Mouse (Mus musculus) heart, postnatal 0 days (tissue): ENCODE measurements around the gene Zfp800. TPM values are rescaled to one million over a fixed set of nuclear protein-coding genes. Genes with fewer than 3 reads are reported as not detected.

Experiments
- ATAC-seq: fragments of 200-750 bp; cut with Nextera tagmentation; 2 replicates; pipeline ENCODE4 v1.8.0; 2017; ENCODE audit warnings: low read depth, moderate number of reproducible peaks, moderate library complexity; ENCODE audit not compliant: insufficient read depth
- DNase-seq: peaks from one replicate; pipeline ENCODE4 v3.0.0-alpha.2; 2016; ENCODE audit warnings: low spot score
- H3K27ac ChIP-seq: fragments of 300-500 bp; sonication (generic); 2 replicates; pipeline ENCODE4 v1.5.1; 2014; ENCODE audit warnings: low read depth, mild to moderate bottlenecking
- H3K27me3 ChIP-seq: fragments of 300-500 bp; sonication (generic); 2 replicates; pipeline ENCODE4 v1.6.1; 2014; ENCODE audit warnings: low read length, mixed read lengths; ENCODE audit not compliant: control insufficient read depth, insufficient read depth
- H3K36me3 ChIP-seq: fragments of 300-500 bp; sonication (generic); replicated peaks from 2 replicates; pipeline ENCODE4 v1.6.1; 2014; ENCODE audit warnings: low read length, mixed read lengths; ENCODE audit not compliant: control insufficient read depth, insufficient read depth
- H3K4me1 ChIP-seq: fragments of 300-500 bp; sonication (generic); 2 replicates; pipeline ENCODE4 v1.6.1; 2014; ENCODE audit warnings: antibody characterized with exemption; ENCODE audit not compliant: control insufficient read depth, insufficient read depth
- H3K4me2 ChIP-seq: fragments of 300-500 bp; sonication (generic); 2 replicates; pipeline ENCODE4 v1.6.1; 2014; ENCODE audit warnings: low read depth, mild to moderate bottlenecking, low read length, moderate library complexity
- H3K4me3 ChIP-seq: fragments of 300-500 bp; sonication (generic); 2 replicates; pipeline ENCODE4 v1.5.1; 2014; ENCODE audit warnings: low read depth, low read length
- H3K9ac ChIP-seq: fragments of 300-500 bp; sonication (generic); replicated peaks from 2 replicates; pipeline ENCODE4 v1.6.1; 2014; ENCODE audit warnings: low read depth, low read length, mixed read lengths
- H3K9me3 ChIP-seq: fragments of 300-500 bp; sonication (generic); replicated peaks from 2 replicates; pipeline ENCODE4 v1.6.1; 2016; ENCODE audit warnings: low read length; ENCODE audit not compliant: control insufficient read depth
- CTCF ChIP-seq: IDR thresholded peaks from 2 replicates; pipeline ENCODE4 v1.5.1; 2016; ENCODE audit warnings: antibody characterized with exemption, control low read depth, low read depth
- EP300 ChIP-seq: IDR thresholded peaks from 2 replicates; pipeline ENCODE4 v1.6.1; 2016; ENCODE audit warnings: antibody characterized with exemption, low read depth
- WGBS: fragments of 180-500 bp; shearing (Covaris S2); extraction: QIAGEN DNeasy Blood & Tissue Kit; methylation state at CpG from one replicate; pipeline ENCODE4 v1.1.7; 2014; 5-methylcytosine and 5-hydroxymethylcytosine counted together
- polyA plus RNA-seq: library from polyadenylated mRNA; unstranded; fragments of >200 nt; fragmentation: Nextera tagmentation; extraction: Ambion mirVana; gene quantifications from 2 replicates; pipeline ENCODE4 v1.2.1, GENCODE M21; 2015
- total RNA-seq: library from RNA; depleted of rRNA; stranded (reverse); fragments of >200 nt; gene quantifications from 2 replicates; pipeline ENCODE4 v1.2.3, GENCODE M21; 2014; ENCODE audit warnings: low replicate concordance

The Zfp800 gene
- total and polyA plus RNA-seq, 2 experiments from 2014 or later, result 11.0 to 18.6 TPM

DNA sequence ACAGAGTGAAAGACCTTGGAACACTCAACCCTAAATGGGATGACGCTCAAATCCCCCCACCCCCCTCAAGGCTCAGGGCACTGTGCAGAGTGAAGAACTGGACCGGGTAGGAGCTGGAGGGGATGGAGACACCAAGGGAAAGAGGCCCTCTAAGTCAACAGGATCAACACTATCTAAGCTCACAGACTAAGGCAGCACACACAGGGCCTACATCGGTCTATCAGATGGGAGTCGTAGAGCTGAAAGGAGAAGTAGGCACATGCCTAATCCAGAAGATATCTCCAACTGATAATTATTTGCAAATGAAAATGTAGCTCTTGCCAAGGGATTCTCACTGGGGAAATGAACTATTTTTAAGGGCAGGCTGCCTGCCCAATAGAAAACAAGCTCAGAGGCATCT is 176.8 kb downstream of the Zfp800 start:
- H3K4me1 ChIP-seq, result no peaks in the 10 kb centered on the region
- no peak for TF ChIP-seq EP300
- no peak for TF ChIP-seq CTCF
- 88% methylated on average over 4 of the region's 4 CpGs for WGBS
- H3K9me3 ChIP-seq, result no peaks in the 10 kb centered on the region
- ATAC-seq, result no peak
- peaks cover 4% of the 10 kb centered on the region; the same call in 1 of the 2 replicates for H3K36me3 ChIP-seq
- H3K9ac ChIP-seq, result no peak overlapping the region
- DNase-seq, result no peak
- H3K4me2 ChIP-seq, result no peak overlapping the region
- no peak overlapping the region for H3K4me3 ChIP-seq
- no peak overlapping the region for H3K27ac ChIP-seq
- no peaks in the 10 kb centered on the region for H3K27me3 ChIP-seq

DNA sequence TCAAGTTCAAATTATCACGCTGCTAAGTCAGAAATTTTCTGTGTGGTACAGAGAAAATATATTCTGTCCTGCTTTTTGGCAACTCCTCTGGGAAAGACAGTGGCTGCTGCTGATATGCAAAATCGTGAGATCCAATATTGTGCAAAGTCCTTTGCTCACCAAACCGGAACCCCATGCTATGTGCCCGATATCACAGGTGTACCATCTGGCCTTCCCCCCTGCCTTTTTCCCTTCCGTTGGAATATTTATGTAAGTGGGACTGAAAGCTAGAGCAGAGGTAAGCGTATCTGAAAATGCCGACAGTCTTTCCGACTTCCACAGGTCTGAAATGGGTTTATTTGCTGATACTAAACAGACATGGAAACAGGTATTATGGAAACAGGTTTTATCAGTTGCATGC is 179.4 kb downstream of the Zfp800 start:
- TF ChIP-seq CTCF (no peak), EP300 (no peak)
- H3K4me2 ChIP-seq, result no peak overlapping the region
- no peak overlapping the region for H3K9ac ChIP-seq
- no peaks in the 10 kb centered on the region for H3K27me3 ChIP-seq
- ATAC-seq (no peak), DNase-seq (no peak)
- no peaks in the 10 kb centered on the region for H3K36me3 ChIP-seq
- no peaks in the 10 kb centered on the region for H3K9me3 ChIP-seq
- H3K4me1 ChIP-seq, result no peaks in the 10 kb centered on the region
- no peak overlapping the region for H3K4me3 ChIP-seq
- H3K27ac ChIP-seq, result no peak overlapping the region
- 86% methylated on average over 8 of the region's 8 CpGs for WGBS

DNA sequence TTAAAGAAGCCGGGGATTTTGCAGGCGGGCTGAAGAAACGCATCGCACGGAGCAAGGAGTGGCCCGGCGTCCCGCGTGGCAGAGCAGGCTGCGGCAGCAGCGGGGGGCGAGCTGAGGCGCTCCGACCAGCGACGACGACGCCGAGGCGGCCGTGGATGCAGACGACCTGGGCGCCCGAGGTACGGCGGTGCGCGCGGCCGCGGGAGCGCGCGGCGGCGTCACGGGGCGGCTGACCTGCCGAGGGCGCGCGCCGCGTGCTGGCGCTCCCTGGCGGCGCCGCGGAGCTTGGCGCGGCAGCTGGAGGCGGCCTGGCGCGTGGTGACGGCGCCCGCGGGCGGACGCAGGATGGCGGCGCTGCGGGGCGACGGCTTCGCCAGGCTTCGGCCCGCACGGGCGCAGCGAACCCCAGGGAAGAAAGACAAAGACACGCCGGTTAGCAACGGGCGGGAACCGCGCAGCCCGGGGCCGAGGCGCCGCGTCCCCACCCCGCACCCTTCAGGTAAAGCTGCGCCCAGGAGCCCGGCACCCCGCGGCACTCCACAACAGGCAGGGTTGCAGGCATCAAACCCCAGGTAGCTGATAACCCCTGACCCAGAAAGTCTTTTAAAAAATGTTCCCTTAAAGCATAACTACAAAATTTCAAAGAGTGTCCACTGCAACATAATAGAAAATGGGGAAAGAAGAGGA is 182.4 kb downstream of the Zfp800 start:
- Histone ChIP-seq H3K9ac (peak overlapping the region; percentile 47), H3K9me3 (no peaks in the 10 kb centered on the region), H3K4me2 (peak overlapping the region; percentile 84), H3K4me1 (no peaks in the 10 kb centered on the region), H3K27me3 (no peaks in the 10 kb centered on the region), H3K27ac (no peak overlapping the region), H3K4me3 (peak overlapping the region; percentile 59), H3K36me3 (no peaks in the 10 kb centered on the region)
- under 1% methylated on average over 82 of the region's 87 CpGs for WGBS
- TF ChIP-seq CTCF (peak; percentile 11; the same call in 1 of the 2 replicates), EP300 (no peak)
- ATAC-seq (peak; percentile 88), DNase-seq (peak; percentile 39)

DNA sequence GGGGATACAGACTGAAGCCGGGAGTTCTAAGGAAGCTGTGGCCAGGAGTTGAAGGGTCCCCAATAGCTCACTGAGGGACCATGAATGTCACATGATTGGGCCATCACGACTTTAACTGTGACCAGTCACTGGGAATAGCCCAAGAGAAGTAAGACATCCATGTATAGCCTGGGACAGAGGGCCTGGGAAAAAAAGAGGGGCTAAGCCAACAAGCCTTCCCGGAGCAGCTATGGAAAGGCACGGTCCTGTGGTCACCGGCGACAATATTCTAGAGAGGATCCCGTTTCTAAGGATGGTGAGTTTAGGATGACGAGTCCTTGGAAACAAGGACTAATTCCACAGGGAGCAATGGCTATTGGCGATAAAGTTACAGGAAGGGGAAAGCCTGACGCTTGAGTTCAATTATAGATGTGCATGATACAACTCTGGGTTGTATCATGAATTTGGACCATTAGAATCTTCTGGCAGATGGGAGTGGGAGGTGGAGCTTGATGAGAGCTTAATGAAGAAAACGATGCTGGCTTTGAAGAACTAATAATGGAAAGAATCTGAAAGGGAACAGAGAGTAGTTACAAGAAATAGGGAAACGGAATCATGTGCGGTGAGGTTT is 183.0 kb downstream of the Zfp800 start:
- no peak for DNase-seq
- H3K4me2 ChIP-seq, result peak overlapping the region; percentile 84
- 49% methylated on average over 13 of the region's 13 CpGs for WGBS
- H3K4me3 ChIP-seq, result peak overlapping the region; percentile 59
- TF ChIP-seq CTCF, result no peak
- TF ChIP-seq EP300, result no peak
- H3K9me3 ChIP-seq, result no peaks in the 10 kb centered on the region
- H3K36me3 ChIP-seq, result no peaks in the 10 kb centered on the region
- H3K27ac ChIP-seq, result no peak overlapping the region
- no peak for ATAC-seq
- H3K27me3 ChIP-seq, result no peaks in the 10 kb centered on the region
- peak overlapping the region; percentile 47 for H3K9ac ChIP-seq
- H3K4me1 ChIP-seq, result no peaks in the 10 kb centered on the region

DNA sequence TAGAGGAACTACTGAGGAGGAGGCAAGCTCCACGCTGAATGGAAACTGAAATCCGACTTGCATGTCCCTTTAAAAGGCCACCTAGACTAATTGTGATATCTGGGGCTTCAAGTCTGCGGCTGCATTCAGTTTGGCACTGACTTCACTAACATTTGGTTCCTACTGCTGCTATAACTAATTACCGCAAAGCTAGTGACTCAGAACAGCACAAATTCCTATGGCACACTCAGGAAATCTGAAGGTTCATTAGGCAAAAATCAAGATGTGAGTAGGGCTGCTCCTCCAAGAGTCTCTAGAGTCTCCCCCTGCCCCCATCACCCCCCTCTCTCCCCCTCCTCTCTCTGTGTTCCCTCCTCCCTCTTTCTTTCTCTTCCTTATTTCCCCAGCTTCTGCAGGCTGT is 194.4 kb downstream of the Zfp800 start:
- no peak for ATAC-seq
- TF ChIP-seq CTCF (no peak), EP300 (no peak)
- no peak overlapping the region for H3K4me2 ChIP-seq
- H3K4me1 ChIP-seq, result no peaks in the 10 kb centered on the region
- no peak overlapping the region for H3K4me3 ChIP-seq
- H3K9ac ChIP-seq, result no peak overlapping the region
- no peak overlapping the region for H3K27ac ChIP-seq
- H3K9me3 ChIP-seq, result no peaks in the 10 kb centered on the region
- no peak for DNase-seq
- no peaks in the 10 kb centered on the region for H3K36me3 ChIP-seq
- no peaks in the 10 kb centered on the region for H3K27me3 ChIP-seq
- 45% methylated on average over 4 of the region's 4 CpGs for WGBS

DNA sequence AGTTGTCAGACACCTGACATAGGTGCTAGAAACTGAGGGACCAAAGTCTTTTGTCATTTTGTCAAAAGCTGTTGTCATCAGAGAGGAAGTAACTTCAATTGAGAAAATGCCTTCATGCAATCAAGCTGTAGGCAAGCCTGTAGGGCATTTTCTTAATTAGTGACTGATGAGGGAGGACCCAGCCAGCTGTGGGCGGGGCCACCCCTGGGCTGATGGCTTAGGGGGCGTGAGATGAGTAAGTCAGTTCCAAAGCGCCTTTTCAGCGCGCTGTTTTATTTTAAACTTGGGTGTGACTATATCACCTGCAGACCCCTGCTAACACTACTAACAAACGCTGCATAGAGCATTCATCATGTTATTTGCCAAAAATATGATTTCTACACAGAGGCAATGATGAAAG is 195.0 kb downstream of the Zfp800 start:
- no peaks in the 10 kb centered on the region for H3K27me3 ChIP-seq
- H3K9ac ChIP-seq, result no peak overlapping the region
- WGBS, result 50% methylated on average over 6 of the region's 6 CpGs
- ATAC-seq (no peak), DNase-seq (no peak)
- H3K36me3 ChIP-seq, result no peaks in the 10 kb centered on the region
- no peak for TF ChIP-seq EP300
- TF ChIP-seq CTCF, result no peak
- no peak overlapping the region for H3K4me3 ChIP-seq
- no peaks in the 10 kb centered on the region for H3K4me1 ChIP-seq
- H3K9me3 ChIP-seq, result no peaks in the 10 kb centered on the region
- H3K27ac ChIP-seq, result no peak overlapping the region
- H3K4me2 ChIP-seq, result no peak overlapping the region
